Mouse (Mus musculus) testis, adult 2 months (tissue): ENCODE results near the gene Rps27rt. TPM values are rescaled to one million over a fixed set of nuclear protein-coding genes. Genes with fewer than 3 reads are reported as not detected.
"Not testable (repeated sequence)": the region's sequence is repeated elsewhere in the genome, so short reads cannot be mapped to it uniquely, and the experiment has no call there.

ENCODE experiments used
- H3K27ac ChIP-seq: fragments of 200-500 bp; 2 replicates; pipeline ENCODE4 v1.5.1; 2012; ENCODE audit warnings: low read depth, low read length; ENCODE audit not compliant: control insufficient read depth, insufficient read depth
- H3K27me3 ChIP-seq: fragments of 200-500 bp; 2 replicates; pipeline ENCODE4 v1.6.1; 2012; ENCODE audit warnings: mild to moderate bottlenecking, low read length, moderate library complexity; ENCODE audit not compliant: control insufficient read depth, insufficient read depth
- H3K36me3 ChIP-seq: fragments of 200-500 bp; 2 replicates; pipeline ENCODE4 v1.6.1; 2012; ENCODE audit warnings: mild to moderate bottlenecking, low read length; ENCODE audit not compliant: control insufficient read depth, insufficient read depth
- H3K4me1 ChIP-seq: fragments of 200-500 bp; 2 replicates; pipeline ENCODE4 v1.6.1; 2012; ENCODE audit warnings: low read length; ENCODE audit not compliant: control insufficient read depth, insufficient read depth
- H3K4me3 ChIP-seq: fragments of 200-500 bp; 2 replicates; pipeline ENCODE4 v1.5.1; 2012; ENCODE audit warnings: low read depth, mild to moderate bottlenecking, low read length, moderate library complexity, mixed read lengths; ENCODE audit not compliant: control insufficient read depth
- CTCF ChIP-seq: fragments of 200-500 bp; IDR thresholded peaks from 2 replicates; pipeline ENCODE4 v1.5.1; 2012; ENCODE audit warnings: low read depth, mild to moderate bottlenecking, inconsistent platforms, low read length, moderate library complexity; ENCODE audit not compliant: control insufficient read depth, insufficient read depth, insufficient replicate concordance
- POLR2A ChIP-seq: fragments of 200-500 bp; IDR thresholded peaks from 2 replicates; pipeline ENCODE4 v1.6.1; 2012; ENCODE audit warnings: low read depth, mild to moderate bottlenecking, inconsistent platforms, low read length, moderate library complexity; ENCODE audit not compliant: control insufficient read depth
- polyA plus RNA-seq: library from polyadenylated mRNA; depleted of rRNA; stranded (reverse); fragments of >200 nt; gene quantifications from 2 replicates; pipeline ENCODE4 v1.2.3, GENCODE M21; 2012; rRNA removed

Gene Rps27rt
- polyA plus RNA-seq = 19.3 and 25.9 TPM in 2 replicates

DNA sequence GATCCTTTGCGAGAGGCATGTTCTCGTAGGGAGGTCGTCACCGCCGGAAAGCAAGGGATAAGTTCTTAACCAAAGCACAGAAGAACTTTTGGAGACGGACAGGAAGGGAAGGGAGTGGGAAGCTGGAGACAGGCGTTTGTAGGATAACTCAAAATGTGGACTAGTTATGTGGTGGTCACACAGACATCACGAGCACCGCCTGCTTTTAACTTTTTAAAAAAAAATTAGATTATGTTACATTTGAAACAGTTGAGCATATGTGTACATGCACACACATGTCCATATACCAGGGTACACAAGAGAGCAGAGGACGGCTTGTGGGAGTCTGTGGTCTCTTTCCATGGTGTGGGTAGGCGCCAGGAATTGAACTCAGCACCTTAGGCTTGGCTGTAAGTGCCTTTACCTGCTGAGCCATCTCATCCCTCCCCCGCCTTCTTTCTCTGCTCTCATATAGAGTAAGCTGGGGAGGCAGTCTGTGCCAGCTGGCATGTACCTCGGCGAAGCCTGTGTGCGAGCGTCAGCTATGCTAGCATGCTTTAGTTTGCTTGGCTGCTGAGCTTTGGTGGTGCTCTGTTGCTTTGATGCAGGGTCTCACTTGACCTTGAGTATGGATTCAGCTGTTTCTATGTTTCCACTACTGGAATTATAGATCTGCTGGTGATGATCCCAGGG, at the start of gene Rps27rt:
Gene Rps27rt, minus strand, starts transcription at position 51 of the 672 bp plus-strand sequence.
- TF ChIP-seq CTCF (no peak), POLR2A (no peak)
- no peaks in the 10 kb centered on the region for H3K27me3 ChIP-seq
- H3K36me3 ChIP-seq = no peaks in the 10 kb centered on the region
- no peak within 1 kb of the TSS for H3K4me3 ChIP-seq
- H3K4me1 ChIP-seq = peaks cover 17% of the 10 kb centered on the region
- H3K27ac ChIP-seq = no peak within 1 kb of the TSS

- not testable (repeated sequence) for H3K4me1 ChIP-seq, H3K4me3 ChIP-seq, H3K27me3 ChIP-seq, H3K36me3 ChIP-seq, H3K27ac ChIP-seq
Observed at GRCm38 (mm10) chr9:115031046-115031445, 48.5 kb upstream of the Rps27rt start.

DNA sequence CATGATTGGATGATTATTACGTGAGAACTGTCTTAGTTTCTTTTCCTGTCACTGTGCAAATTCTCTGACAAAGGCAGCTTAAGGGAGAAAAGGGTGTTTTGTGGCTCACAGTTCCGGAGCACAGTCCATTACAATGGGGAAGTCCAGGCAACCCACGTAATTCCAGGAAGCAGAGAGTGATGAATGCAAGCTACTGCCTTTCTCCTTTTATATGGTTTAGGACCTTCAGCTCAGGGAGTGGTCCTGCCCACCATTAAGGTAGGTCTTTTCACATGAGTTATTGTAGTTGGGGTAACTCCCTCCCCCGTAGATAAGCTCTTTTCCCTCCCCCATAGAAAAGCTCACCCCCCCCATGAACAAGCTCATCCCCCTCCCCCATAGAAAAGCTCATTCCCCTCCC, 48.0 kb upstream of the Rps27rt start:
- no peak overlapping the region for H3K4me3 ChIP-seq
- H3K27me3 ChIP-seq = no peaks in the 10 kb centered on the region
- no peak for TF ChIP-seq CTCF
- TF ChIP-seq POLR2A = no peak
- no peak overlapping the region for H3K27ac ChIP-seq
- H3K36me3 ChIP-seq = no peaks in the 10 kb centered on the region
- no peaks in the 10 kb centered on the region for H3K4me1 ChIP-seq

DNA sequence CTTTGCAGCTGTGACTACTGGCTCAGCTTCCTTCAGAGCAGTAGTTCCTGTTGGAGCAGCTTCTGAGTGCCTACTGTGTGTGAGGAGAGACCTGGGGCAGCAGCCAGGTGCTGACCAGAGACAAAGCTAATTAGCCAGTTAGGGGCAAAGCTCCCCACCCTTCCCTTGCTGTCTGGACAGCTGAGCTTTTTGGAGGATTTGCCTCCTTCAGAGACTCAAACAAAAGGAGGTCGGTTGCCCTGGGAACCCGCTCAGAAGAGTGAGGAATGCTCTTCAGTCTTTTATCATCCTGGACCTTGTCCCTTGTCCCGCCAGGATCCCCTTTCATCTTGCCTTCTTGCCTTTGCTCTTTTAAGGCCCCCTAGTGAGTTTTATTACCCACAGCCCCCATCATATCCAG, 46.8 kb upstream of the Rps27rt start:
- no peaks in the 10 kb centered on the region for H3K4me1 ChIP-seq
- TF ChIP-seq POLR2A (no peak), CTCF (no peak)
- H3K36me3 ChIP-seq = no peaks in the 10 kb centered on the region
- no peaks in the 10 kb centered on the region for H3K27me3 ChIP-seq
- no peak overlapping the region for H3K27ac ChIP-seq
- H3K4me3 ChIP-seq = no peak overlapping the region

- no peaks in the 10 kb centered on the region for H3K4me1 ChIP-seq
- H3K4me3 ChIP-seq = no peak overlapping the region
- no peak overlapping the region for H3K27ac ChIP-seq
- H3K27me3 ChIP-seq = no peaks in the 10 kb centered on the region
- H3K36me3 ChIP-seq = no peaks in the 10 kb centered on the region
- TF ChIP-seq CTCF = no peak
- TF ChIP-seq POLR2A = no peak
Observed at GRCm38 (mm10) chr9:115023708-115024383, 41.3 kb upstream of the Rps27rt start.

DNA sequence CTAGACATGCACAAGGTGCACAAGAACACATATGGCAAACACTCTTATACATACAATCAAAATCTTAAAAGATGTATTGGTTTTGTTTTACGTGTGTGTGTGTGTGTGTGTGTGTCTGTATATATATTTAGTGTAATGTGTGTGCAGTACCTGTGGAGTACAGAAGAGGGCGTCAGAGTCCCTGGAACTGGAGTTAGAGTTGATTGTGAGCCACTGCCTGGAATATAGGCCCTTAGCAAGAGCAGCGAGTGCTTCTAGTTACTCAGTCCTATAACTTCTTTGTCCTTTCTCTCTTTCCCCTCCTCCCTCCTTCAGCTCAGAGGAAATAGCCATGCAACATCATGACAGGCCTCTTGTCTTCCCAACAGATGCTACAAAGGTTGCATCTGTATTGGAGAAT, 40.6 kb upstream of the Rps27rt start:
- Histone ChIP-seq H3K27ac (no peak overlapping the region), H3K4me1 (peaks cover 2% of the 10 kb centered on the region; the same call in 1 of the 2 replicates), H3K36me3 (no peaks in the 10 kb centered on the region), H3K4me3 (no peak overlapping the region), H3K27me3 (no peaks in the 10 kb centered on the region)
- TF ChIP-seq POLR2A (no peak), CTCF (no peak)

GRCm38 (mm10) chr9:115021419-115021818, 38.9 kb upstream of the Rps27rt start:
- no peak overlapping the region for H3K4me3 ChIP-seq
- no peak for TF ChIP-seq CTCF
- no peak for TF ChIP-seq POLR2A
- peaks cover 2% of the 10 kb centered on the region; the same call in 1 of the 2 replicates for H3K4me1 ChIP-seq
- H3K27ac ChIP-seq = no peak overlapping the region
- no peaks in the 10 kb centered on the region for H3K27me3 ChIP-seq
- no peaks in the 10 kb centered on the region for H3K36me3 ChIP-seq

DNA sequence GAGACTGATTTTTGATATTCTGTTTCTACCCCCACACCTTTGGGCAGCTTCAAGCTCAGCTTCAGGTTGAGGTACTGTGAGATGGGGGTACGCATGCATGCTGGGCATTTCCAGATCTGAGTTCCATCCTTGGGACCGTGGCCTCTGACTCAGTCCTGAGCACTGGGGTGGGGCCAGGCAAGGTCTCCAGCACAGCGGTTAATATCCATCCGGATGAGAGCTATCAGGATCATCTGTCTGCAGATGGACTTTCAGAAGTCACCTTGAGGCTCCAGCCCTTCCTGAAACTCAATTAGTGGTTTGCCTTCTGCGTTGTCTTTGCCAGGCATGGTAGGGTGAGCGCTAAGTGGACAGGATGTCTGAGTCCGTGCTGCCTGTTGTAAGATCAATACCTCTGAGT, 37.6 kb upstream of the Rps27rt start:
- no peak for TF ChIP-seq POLR2A
- TF ChIP-seq CTCF = no peak
- peaks cover 2% of the 10 kb centered on the region; the same call in 1 of the 2 replicates for H3K4me1 ChIP-seq
- H3K4me3 ChIP-seq = no peak overlapping the region
- H3K36me3 ChIP-seq = no peaks in the 10 kb centered on the region
- no peaks in the 10 kb centered on the region for H3K27me3 ChIP-seq
- H3K27ac ChIP-seq = no peak overlapping the region
